Mouse (Mus musculus) heart, adult 18-20 months (tissue): ENCODE results near the gene Gmpr. TPM values are rescaled to one million over a fixed set of nuclear protein-coding genes. Genes with fewer than 3 reads are reported as not detected.
"Not testable (repeated sequence)": the region's sequence is repeated elsewhere in the genome, so short reads cannot be mapped to it uniquely, and the experiment has no call there.

ENCODE experiments used
- DNase-seq, 2 experiments: peaks; one replicate each; pipeline ENCODE4 v3.0.0; 2021 to 2022; ENCODE audit warnings: mixed read lengths in 1 of 2
- long read RNA-seq, 2 experiments: library from polyadenylated mRNA; stranded (forward); transcript quantifications; one replicate each; pipeline ENCODE4 v2.0.0; 2021
- total RNA-seq, 2 experiments: library from RNA; stranded (reverse); gene quantifications; 2 replicates each; pipeline ENCODE4 v1.2.3; 2021

Gmpr gene
- total RNA-seq, result 100 to 1,000 TPM; 149 to 156 TPM
- long read RNA-seq, experiment 1, transcript Gmpr-201 (9 exons, 1,580 nt), result major isoform, 257 of 579 reads
- long read RNA-seq, experiment 1, partial matches to known transcripts, result 311 of 579 reads
- long read RNA-seq, experiment 1, other reads (novel, unspliced or antisense), result 11 of 579 reads
- long read RNA-seq, experiment 2, transcript Gmpr-201 (9 exons, 1,580 nt), result major isoform, 105 of 333 reads
- long read RNA-seq, experiment 2, partial matches to known transcripts, result 217 of 333 reads
- long read RNA-seq, experiment 2, other reads (novel, unspliced or antisense), result 11 of 333 reads

DNA sequence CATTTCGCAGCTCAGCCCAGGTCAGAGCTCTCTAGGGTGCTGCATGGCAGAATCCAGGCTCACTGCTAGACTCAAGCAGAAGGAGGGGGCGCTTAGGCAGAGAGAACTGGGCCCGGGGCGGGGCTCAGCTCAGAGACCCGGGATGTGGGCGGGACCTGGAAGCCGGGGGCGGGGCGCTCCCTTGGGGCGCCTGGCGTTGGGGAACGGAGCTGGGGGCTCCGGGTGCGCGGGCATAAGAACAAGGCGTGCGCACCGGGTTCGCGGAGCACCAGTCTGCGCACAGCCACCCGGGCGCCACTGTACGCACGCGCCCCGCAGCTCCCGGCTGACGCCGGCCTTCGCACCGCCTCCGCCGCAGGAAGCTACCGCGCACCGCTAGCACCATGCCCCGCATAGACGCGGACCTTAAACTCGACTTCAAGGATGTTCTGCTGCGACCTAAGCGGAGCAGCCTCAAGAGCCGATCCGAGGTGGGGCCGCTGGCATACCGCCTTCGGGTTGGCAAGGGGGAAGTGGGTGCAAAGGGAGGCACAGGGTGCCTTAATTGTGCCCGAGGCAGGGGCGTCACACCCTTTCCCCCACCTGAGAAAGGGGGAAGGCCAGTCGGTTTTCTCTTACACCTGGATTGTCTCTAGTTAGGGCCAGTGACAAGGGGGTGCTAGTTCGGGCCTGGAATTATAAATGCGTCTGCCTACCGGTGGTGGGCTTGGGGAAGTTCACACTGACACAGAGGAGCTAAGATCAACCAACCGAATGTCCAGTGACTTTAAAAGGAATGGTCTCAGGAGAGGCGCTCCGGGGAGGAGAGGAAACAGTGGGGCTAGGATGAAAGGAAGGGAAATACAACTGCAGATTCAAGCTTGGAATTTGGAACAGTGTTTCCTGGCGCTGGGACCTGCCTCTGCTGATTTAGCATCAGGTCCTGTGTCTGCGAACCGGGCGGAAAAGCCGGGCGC is at the start of gene Gmpr:
TSS of gene Gmpr (plus strand) at position 171 of the 956 bp plus-strand sequence.
- DNase-seq, result peak; percentile 81 to 82

DNA sequence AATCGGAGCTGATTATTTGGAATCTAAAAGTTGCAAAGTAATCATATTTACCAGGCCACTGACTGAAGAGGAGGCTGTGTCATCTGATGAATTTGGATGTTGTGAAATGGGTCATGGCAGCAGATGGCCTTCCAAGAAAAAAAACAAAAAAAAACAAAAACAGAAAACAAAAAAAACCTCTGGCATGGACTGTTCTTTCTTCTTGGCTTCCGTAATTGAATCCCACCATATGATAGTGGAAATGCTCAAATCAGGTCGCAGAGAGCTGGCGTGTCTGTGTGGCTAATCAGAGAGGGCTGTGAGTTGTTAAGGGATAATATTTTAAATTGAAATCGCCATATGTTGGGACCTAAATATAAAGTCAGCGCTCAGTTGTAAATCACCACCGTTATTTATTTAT is 49.8 kb upstream of the Gmpr start:
- DNase-seq, result no peak

DNA sequence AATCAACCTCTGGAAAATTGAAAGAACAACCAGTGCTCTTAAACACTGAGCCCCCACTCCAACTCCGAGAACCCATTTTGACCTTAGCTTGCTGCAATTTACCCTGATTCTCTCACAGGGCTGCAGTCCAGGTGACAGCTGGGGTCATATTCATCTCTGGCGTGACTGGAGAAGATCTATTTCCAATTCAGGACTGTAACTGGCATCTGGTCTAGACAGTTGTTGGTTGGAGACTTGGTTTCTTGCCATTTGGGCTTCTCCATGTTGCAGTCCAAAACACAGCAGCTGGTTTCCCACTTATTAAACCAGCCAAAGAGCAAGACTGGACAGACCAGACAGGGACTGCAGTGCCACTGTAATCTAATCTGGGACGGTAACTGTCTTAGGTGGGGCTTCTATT is 47.1 kb upstream of the Gmpr start:
- no peak for DNase-seq

DNA sequence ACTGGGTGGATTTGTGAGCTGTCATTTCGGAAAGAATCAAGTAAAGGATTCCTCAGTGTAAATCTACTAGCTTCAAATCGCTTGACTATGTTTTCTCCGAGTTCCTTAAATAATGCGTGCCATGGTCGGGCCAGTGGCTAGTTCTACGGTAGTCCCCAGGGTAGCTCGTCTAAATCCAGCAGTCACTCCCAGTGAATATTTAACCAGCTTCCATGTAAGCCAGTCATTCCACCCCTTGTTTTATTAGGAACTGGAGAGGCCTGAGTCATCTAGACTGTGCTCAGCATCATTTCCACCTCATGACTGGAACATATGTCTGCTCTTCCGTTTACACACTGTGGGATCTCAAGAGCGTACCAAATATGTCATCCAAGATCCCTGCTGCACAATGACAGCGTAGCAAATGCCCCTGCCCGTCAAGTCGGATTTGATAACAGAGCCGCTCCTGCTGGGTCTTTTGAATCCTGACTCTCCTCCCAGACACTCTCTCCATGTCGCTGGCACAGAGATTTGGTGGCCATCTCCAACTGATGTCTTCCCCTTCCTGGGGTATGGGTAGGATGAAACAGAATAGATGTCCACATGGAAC is 45.8 kb upstream of the Gmpr start:
- no peak for DNase-seq

DNA sequence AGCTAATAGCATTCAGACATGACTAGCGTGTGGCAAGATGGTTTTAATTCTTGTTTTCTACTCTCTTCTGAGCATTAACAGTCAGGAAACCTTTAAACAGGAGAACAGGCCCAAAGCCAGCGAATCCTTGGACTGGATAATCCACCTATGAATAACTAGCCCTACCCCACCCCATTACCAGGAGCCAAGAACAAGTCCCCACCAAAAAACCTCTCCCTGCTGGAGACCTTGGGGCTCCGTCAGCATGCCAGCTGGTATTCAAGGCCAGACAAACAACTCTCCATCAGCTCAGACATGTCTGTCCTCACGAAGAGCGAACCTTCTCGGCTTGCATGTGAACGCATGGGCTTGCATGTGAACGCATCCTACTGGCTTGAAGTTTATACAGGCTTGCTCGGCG is 41.6 kb upstream of the Gmpr start:
- no peak for DNase-seq

DNA sequence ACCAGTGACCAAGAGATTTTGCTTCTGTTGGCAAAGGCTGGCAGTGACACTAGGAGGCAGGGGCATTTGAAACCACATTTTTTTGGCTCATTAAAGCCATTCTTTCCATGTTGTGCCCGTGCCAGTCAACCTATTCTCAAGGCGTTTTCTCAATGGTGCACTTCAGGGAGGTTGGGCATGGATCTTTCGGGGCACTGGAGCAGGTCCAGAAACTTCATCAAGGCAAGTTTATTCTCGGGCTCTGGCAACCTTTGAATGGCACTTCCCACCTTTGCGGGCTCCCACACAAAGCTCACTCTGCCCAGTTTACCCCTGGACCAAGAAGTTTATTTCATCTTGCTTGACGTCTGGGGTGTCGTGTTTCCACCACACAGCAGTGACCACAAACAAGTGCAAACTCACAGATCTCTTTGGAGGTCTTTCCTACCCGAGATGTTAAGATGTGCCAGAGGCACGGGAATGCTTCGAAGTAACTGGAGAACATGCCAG is 41.2 kb upstream of the Gmpr start:
- DNase-seq, result no peak

DNA sequence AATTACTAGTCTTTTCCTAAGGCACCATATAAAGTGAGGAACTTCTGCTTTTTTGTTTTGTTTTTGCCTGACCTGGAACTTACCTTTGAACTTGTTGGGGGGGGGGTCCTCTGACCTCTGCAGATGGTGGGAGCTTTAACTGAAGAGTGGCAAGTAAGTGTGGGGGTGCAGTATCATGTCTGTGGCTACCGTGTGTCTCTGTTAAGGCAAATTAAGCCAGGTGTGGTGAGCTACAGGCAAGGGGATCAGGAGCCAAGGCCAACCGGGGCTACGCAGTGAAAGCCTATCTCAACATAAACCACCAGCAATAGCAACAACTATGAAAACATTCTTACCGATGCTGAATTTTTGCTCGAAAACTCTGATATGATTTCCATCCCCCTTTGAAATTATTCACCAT is 38.5 kb upstream of the Gmpr start:
- DNase-seq, result no peak

DNA sequence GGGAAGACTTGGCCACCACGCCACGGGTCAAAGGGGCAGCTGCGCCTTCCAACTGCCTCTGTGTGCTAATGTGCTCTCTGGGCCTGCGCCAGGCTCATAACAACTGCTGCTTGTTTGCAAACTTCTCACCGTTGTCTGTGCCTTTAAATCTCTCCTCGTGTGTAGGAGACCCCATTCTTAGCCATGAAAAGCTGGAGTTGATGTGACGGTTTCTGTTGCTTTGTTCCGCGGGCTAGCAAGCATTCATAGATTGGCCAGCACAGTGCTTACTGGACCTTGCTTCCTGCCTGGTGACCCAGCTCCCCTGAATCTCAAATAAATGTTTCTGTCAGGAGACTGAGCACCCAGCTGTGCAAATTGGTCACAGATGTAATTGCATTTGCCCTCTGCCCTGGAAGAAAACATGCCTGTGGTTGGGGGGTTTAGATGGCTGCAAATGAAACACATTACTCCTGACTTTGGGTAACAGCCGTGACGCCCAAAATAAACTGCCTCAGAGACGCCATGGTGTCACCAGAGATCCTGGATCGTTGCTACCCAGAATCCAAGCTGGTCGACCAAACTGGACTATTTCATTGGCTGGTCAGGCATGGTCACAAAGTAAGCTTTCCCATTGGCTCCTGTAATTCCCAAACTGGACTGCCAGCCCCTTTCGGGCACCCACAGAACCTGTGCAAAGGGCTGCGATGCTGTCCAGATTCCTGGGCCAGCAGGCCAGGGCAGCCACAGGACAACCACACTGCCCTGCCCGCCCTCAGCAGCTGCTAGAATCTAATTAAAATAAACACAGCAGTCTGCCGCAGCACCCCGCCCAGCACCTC is 37.6 kb upstream of the Gmpr start:
- DNase-seq, result peak in 1 of 2 experiments; percentile 22

DNA sequence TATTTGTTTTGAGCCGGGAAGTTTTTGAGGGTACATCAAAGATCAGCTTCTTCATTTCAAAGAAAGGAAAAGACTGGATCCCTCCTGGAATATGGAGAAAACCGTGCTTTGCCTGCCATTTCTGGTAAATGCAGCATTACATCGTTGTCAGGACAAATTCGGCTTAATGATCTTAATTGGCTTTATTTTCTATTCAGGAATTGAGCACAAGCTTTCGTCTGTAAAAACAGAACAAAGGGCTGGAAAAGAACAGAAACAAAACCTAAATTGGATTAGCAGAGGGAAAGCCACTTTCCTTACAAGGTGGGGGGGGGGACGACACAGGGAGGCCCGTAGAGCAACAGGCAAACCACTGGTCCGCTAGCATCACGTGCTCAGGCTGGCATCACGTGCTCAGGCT is 33.9 kb upstream of the Gmpr start:
- DNase-seq, result no peak

DNA sequence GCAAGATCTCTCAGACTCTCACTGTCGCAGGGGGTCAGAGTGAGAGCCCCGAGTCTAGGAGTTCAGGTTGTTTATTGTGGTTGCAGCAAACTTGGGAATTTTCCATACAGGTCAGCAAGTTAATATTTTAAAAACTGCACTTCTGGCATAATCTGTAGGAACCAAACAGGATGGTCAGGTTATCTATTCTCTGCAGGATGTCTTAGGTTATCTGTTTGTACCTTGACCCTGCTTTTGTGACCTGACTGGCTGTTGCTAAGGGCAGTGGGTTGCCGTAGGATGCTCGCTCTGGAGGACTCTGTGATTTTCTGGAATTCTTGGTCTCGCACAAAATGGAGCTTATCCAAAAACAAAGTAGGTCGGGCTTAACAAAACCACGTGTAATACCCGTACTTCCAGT is 31.9 kb upstream of the Gmpr start:
- DNase-seq, result no peak

DNA sequence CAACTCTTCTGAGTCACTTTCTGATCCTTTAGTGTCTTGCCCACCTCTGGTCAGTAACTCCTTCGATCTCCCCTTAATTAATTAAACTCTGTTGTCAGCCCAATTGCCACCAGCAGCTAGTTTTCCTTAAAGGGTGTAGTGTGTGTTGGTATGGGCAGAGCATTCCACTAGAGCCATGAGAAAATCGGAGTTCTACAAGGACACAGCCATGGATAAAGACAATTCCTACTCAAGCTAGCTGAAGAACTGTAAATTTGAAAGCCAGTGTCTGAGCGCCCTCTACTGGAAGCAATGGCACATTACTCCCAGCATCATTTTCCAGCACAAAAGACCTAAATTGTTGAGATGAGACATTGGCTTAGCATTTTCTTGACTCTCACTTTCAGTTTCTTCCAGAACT is 30.1 kb upstream of the Gmpr start:
- peak; percentile 65 to 86 for DNase-seq

DNA sequence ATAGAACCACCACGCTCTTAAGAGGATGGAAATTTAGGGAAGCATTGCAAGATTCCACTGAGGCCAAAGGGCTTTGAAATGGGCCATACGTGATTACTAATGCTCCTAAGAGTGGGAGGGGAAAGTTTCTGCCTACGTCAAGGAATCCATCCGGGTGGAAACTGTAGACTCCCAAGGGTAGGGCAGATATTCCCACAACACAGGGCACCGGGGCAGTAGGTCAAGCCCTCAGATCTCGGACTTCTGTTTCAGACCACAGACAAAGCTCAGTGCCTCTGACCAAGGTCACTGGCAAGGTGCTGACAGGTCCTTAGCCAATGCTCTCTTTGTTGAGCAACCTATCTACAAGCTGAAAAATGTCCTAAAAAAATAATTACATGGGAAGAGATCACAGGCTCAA is 27.3 kb upstream of the Gmpr start:
- DNase-seq, result no peak

DNA sequence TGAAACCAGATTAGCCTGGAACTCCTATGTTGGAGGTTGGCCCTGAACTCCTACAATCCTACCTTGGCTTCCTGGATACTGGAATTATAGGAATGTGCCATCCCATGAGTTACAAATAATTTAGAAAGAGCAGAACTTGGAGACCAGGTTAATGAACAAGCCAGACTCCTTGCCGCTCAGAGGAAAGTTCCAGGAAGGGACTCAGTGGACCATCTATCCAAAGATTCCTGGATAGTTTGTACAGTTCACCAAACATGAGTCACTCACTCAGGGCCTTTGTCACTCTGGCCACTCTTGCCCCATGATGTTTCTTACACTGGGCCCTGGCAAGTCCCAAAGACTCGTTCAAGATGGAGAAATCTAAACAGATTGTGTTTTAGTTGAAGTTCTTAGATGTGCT is 24.0 kb upstream of the Gmpr start:
- DNase-seq, result no peak

DNA sequence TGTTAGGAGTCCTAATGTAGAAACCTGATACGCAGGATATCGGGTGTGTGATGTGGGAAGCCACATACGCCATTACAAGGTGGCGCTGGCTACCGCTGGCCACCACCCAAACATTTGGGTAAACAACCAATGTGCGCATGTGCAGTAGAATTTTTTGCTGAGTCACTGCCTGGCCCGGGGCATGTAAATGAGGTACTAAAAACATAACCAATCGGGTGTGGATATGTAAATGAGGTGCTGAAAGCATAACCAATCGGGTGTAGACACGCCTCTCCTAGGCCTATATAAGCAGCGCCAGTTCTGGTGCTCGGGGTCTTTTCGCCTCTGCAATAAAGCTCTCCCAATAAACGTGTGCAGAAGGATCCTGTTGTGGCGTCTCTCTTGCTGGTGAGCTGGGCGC is 23.3 kb upstream of the Gmpr start:
- DNase-seq, result not testable (repeated sequence)

DNA sequence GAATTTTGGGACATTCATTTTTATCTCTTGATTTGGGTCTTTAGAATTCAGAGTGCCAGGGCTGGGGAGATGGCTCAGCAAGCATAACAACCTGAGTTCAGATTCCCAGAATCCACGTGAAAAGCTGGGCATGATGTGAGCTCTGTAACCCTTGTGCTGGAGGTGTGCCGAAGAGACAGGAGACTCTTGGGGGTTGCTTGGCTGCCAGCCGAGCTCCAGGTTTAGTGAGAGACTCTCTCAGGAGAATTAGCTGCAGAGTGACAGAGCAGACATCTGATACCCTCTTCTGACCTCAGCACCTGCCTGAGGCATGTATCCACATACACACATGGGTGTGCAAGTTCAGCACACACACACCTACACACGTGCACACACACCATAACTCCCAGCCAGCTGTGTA is 21.6 kb upstream of the Gmpr start:
- DNase-seq, result peak; percentile 37 to 40

DNA sequence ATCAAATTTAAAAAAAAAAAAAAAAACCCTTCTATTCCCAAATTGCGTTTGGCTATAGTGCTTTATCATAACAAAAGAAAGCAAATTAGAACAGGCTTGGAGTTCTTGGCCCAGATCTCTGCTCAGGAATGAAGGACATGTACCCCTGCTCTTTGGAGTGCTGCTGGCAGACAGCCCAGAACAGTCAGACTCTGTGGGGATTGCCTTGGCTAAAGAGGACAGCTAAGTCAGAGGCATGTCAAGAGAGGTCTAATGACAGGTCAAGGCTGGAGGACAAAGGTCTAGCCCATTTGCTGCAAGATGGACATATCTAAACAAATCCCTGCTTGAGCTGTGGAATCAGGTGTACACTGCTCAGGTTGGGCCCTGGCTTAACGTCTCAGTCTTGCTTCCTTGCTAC is 20.6 kb upstream of the Gmpr start:
- DNase-seq, result peak; percentile 81 to 86

DNA sequence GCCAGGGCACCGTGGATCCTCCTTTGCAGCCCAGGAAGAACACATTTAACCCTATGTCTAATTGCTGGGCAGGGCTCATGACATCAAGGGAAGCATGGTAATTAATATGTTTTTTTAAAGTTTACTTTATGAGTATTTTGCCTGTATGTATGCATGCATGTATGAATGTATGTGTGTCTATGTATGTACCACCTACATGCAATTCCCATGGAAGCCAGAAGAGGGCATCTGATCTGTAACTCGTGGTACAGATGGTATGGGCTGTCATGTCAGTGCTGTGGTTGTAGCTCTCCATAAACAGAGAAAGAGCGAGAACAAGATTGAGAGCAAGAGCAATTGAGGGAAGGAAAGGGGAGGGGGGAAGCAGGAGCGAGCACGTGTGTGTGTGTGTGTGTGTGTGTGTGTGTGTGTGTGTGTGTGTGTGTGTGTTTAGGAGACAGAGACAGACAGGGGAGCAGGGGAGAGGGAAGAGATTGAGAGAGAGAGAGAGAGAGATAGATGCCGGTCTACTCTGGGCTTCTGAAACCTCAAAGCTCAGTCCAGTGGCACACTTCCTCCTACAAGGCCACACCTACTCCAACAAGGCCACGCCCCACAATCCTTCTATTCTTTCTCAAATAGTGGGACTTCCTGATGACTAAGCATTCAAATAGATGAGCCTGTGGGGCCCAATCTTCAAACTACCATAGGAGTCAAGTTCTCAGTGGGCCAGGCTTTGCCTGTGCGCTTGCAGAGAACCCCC is 15.1 kb upstream of the Gmpr start:
- DNase-seq, result no peak

DNA sequence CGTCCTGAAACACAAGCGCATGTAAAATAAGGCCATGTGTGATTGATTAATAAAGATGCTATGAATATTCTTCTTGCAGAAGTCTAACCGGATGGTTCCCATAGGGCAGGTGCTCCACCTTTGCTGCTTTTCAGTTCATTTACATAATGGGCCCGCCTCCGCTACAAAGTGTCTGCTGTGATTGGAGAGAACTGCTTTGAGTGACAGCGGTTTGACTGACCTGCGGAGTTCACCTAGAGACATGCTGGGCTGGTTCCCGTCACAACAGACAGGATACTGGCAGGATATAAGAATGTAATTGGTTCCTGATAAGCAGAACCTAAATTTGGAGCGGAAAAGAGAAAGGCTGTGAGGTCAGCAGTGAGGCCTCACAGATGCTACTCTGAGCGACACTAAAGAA is 13.4 kb upstream of the Gmpr start:
- peak; percentile 52 to 79 for DNase-seq

DNA sequence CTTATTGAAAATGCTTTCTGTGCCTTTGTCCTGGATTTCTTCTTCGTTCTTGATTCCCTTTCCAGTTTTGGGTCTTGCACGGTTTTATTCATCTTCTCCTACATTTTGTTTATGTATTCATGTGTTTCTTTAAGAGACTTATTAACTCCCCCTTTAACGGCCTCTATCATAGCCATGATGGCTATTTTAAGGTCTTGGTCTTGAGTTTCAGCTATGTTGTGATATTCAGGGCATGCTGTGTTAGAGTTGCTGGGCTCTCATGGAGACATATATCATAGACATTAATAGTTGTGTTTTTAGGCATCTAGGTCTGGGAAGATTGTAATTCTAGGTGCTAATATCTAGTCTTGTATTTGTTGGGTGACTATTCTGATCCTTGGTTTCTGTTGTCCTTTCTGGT is 8.6 kb upstream of the Gmpr start:
- no peak for DNase-seq

DNA sequence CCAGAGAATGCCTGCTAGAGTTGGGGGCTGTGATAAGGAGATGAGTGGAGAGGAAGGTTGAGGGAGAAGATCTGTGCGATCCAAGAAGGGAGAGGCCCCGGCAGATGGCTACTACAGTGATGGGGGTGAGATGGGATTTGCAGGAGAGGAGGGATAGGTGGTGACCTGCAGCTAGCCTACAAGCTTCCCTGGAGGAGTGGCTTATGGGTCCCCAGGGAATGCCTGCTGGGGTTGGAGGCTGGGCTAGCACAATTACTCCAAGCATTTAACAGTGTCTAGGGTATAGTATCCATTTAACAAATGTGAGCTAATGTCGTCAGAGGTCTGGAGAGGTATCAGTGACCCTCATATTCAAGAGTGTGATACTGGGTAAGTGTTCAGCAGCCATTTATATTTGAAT is 7.9 kb upstream of the Gmpr start:
- DNase-seq, result no peak

DNA sequence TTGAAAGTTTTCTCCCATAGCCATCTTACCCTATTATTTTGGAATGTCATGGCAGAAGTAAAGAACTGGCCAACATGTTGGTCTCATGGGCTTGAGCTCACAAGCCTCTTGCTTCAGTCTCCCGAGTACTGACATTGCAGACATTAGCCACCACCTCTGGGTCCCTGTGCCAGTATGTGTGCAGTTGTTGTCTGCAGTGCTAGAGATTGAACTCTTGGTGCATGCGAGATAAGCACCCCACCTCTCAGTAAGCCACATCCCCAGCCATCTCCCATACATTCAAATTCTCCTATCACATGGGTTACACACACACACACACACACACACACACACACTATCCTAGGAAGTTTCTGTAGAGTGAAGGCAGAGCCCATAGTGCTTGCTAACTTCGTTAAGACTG is 7.3 kb upstream of the Gmpr start:
- DNase-seq, result no peak
